Mouse (Mus musculus): ENCODE data around the gene C5ar1.

The C5ar1 gene

GRCm38 (mm10) chr7:16229869-16230268 lies 29.5 kb downstream of the C5ar1 start:
- DNase-seq (ENCODE audit: low read depth, low spot score) = no peak

GRCm38 (mm10) chr7:16221582-16222272 lies 37.6 kb downstream of the C5ar1 start, which contains the start of gene Dhx34:
Gene Dhx34, minus strand, starts transcription at chr7:16222037.
- DNase-seq (ENCODE audit: low read depth, low spot score) = peak; percentile 96

- no peak for DNase-seq (ENCODE audit: low read depth, low spot score)
These were observed 45.4 kb downstream of the C5ar1 start for GRCm38 (mm10) chr7:16213986-16214385.

GRCm38 (mm10) chr7:16213196-16213595 lies 46.1 kb downstream of the C5ar1 start:
- DNase-seq (ENCODE audit: low read depth, low spot score) = no peak

GRCm38 (mm10) chr7:16210862-16211365 lies 48.4 kb downstream of the C5ar1 start:
- no peak for DNase-seq (ENCODE audit: low read depth, low spot score)

GRCm38 (mm10) chr7:16208781-16209665 lies 50.3 kb downstream of the C5ar1 start:
- no peak for DNase-seq (ENCODE audit: low read depth, low spot score)

GRCm38 (mm10) chr7:16207496-16207895 lies 51.8 kb downstream of the C5ar1 start:
- no peak for DNase-seq (ENCODE audit: low read depth, low spot score)

- no peak for DNase-seq (ENCODE audit: low read depth, low spot score)
These were observed 52.3 kb downstream of the C5ar1 start for GRCm38 (mm10) chr7:16207076-16207475.

GRCm38 (mm10) chr7:16204791-16205190 lies 54.5 kb downstream of the C5ar1 start:
- DNase-seq (ENCODE audit: low read depth, low spot score) = no peak

GRCm38 (mm10) chr7:16203505-16203903 lies 55.8 kb downstream of the C5ar1 start:
- DNase-seq (ENCODE audit: low read depth, low spot score) = no peak

- no peak for DNase-seq (ENCODE audit: low read depth, low spot score)
These were observed 56.4 kb downstream of the C5ar1 start for GRCm38 (mm10) chr7:16202756-16203504.

- no peak for DNase-seq (ENCODE audit: low read depth, low spot score)
These were observed 58.2 kb downstream of the C5ar1 start for GRCm38 (mm10) chr7:16201136-16201535.

GRCm38 (mm10) chr7:16198540-16198939 lies 60.8 kb downstream of the C5ar1 start:
- DNase-seq (ENCODE audit: low read depth, low spot score) = no peak

GRCm38 (mm10) chr7:16197166-16197565 lies 62.2 kb downstream of the C5ar1 start:
- DNase-seq (ENCODE audit: low read depth, low spot score) = no peak

All from c-Kit-negative CD71-positive TER-119-positive erythroid progenitor cells, embryonic 14.5 days (primary cell).